Mouse (Mus musculus) heart, embryonic 16.5 days (tissue): ENCODE data around the gene 2310011J03Rik. TPM values are rescaled to one million over a fixed set of nuclear protein-coding genes. Genes with fewer than 3 reads are reported as not detected.
A peak's percentile ranks its signal among the peaks of the same experiment; 100 is the strongest.

Experiments
- ATAC-seq: fragments of 200-750 bp; cut with Nextera tagmentation; replicated peaks from 2 replicates; pipeline ENCODE4 v1.8.0; 2017; ENCODE audit warnings: moderate number of reproducible peaks; ENCODE audit not compliant: insufficient read depth, low FRiP score; ENCODE audit errors: extremely low read depth
- H3K27ac ChIP-seq: fragments of 300-500 bp; sonication (generic); 2 replicates; pipeline ENCODE4 v1.5.1; 2014; ENCODE audit warnings: mild to moderate bottlenecking, low read length, control low read depth, moderate library complexity
- H3K27me3 ChIP-seq: fragments of 300-500 bp; sonication (generic); 2 replicates; pipeline ENCODE4 v1.6.1; 2014; ENCODE audit warnings: low read length, mixed read lengths; ENCODE audit not compliant: control insufficient read depth, insufficient read depth
- H3K36me3 ChIP-seq: fragments of 300-500 bp; sonication (generic); 2 replicates; pipeline ENCODE4 v1.6.1; 2014; ENCODE audit not compliant: control insufficient read depth, insufficient read depth
- H3K4me1 ChIP-seq: fragments of 300-500 bp; sonication (generic); 2 replicates; pipeline ENCODE4 v1.6.1; 2014; ENCODE audit warnings: low read length, mixed read lengths; ENCODE audit not compliant: control insufficient read depth, insufficient read depth
- H3K4me2 ChIP-seq: fragments of 300-500 bp; sonication (generic); 2 replicates; pipeline ENCODE4 v1.6.1; 2014; ENCODE audit warnings: low read depth, mild to moderate bottlenecking, control low read depth, low read length
- H3K4me3 ChIP-seq: fragments of 300-500 bp; sonication (generic); 2 replicates; pipeline ENCODE4 v1.5.1; 2014; ENCODE audit warnings: mild to moderate bottlenecking, control low read depth, low read length
- H3K9ac ChIP-seq: fragments of 300-500 bp; sonication (generic); 2 replicates; pipeline ENCODE4 v1.6.1; 2014; ENCODE audit warnings: low read length, control low read depth
- H3K9me3 ChIP-seq: fragments of 300-500 bp; sonication (generic); replicated peaks from 2 replicates; pipeline ENCODE4 v1.6.1; 2016; ENCODE audit warnings: low read length; ENCODE audit not compliant: control insufficient read depth
- WGBS: fragments of 180-500 bp; shearing (Covaris S2); extraction: QIAGEN DNeasy Blood & Tissue Kit; methylation state at CpG from one replicate; pipeline ENCODE4 v1.1.7; 2014; 5-methylcytosine and 5-hydroxymethylcytosine counted together
- polyA plus RNA-seq: library from polyadenylated mRNA; unstranded; fragments of >200 nt; fragmentation: Nextera tagmentation; extraction: Ambion mirVana; gene quantifications from 2 replicates; pipeline ENCODE4 v1.2.1, GENCODE M21; 2015

2310011J03Rik gene
- 33.5 and 35.8 TPM in 2 replicates for polyA plus RNA-seq

DNA sequence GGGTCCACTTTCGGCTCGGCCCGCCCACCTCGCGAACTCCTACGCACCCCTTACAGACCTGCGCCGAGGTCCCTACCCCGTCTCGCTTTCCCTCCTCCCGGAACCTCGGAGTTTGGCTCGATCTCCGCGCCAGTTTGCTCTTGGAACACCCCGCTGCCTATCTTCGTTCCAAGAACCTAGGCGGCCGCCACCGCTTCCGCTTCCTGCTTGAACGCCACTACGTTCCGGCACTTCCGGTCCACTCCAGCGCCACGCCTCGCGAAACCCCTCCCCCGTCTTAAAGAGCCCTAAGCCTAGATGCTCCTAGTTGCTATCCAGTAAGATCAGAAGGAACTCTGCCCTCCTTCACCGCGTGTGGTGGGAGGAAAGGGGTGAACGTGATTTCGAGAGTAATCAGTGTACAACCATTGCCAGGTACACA, at the start of gene 2310011J03Rik:
Gene 2310011J03Rik, minus strand, starts transcription at position 198 of the 421 bp plus-strand sequence.
- H3K36me3 ChIP-seq: no peaks in the 10 kb centered on the region
- peak within 1 kb of the TSS; percentile 93 for H3K4me3 ChIP-seq
- H3K27ac ChIP-seq: peak within 1 kb of the TSS; percentile 72
- WGBS: under 1% methylated on average over 34 of the region's 34 CpGs
- H3K4me2 ChIP-seq: peak within 1 kb of the TSS; percentile 93
- no peaks in the 10 kb centered on the region for H3K9me3 ChIP-seq
- H3K27me3 ChIP-seq: peaks cover 16% of the 10 kb centered on the region
- peak; percentile 58 for ATAC-seq
- peaks cover 42% of the 10 kb centered on the region for H3K4me1 ChIP-seq
- peak within 1 kb of the TSS; percentile 94 for H3K9ac ChIP-seq

DNA sequence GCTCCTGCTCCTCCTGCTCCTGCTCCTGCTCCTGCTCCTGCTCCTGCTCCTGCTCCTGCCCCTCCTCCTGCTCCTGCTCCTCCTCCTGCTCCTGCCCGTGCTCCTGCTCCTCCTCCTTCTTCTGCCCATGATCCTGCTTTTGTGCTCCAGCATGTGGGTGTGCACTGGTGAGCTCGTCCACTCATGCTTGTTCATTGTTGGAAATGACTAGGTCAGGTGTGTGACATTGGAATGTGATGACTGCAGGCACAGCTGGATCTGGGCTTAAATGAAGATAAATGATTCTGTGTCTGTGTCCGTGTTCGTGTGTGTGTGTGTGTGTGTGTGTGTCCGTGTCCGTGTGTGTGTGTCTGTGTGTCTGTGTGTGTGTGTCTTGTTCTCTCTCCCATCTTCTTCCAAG, 48.1 kb upstream of the 2310011J03Rik start:
- WGBS: 78% methylated on average over 6 of the region's 6 CpGs
- peaks cover 25% of the 10 kb centered on the region for H3K27me3 ChIP-seq
- ATAC-seq: no peak

DNA sequence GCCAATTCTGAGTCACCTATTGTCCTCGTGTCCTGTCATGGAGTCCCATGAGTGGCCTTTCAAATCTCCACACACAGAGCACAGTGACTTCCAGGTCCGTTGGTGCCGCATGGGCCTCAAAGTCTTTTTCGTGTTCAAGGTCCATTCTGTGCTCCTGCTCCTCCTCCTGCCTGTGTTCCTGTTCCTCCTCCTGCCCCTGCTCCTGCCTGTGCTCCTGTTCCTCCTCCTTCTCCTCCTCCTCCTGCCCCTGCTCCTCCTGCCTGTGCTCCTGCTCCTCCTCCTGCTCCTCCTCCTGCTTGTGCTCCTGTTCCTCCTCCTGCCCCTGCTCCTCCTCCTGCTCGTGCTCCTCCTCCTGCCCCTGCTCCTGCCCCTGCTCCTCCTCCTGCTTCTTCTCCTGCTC, 47.6 kb upstream of the 2310011J03Rik start:
- Histone ChIP-seq H3K4me3 (no peak overlapping the region), H3K9ac (no peak overlapping the region), H3K4me1 (no peaks in the 10 kb centered on the region), H3K27me3 (peaks cover 26% of the 10 kb centered on the region), H3K9me3 (peaks cover 2% of the 10 kb centered on the region; the same call in 1 of the 2 replicates), H3K36me3 (no peaks in the 10 kb centered on the region), H3K4me2 (no peak overlapping the region), H3K27ac (no peak overlapping the region)
- ATAC-seq: no peak
- 53% methylated on average over 5 of the region's 5 CpGs for WGBS

More for the DNA sequence above, 48.1 kb upstream of the 2310011J03Rik start:
- Histone ChIP-seq H3K4me2 (no peak overlapping the region), H3K27ac (no peak overlapping the region), H3K9me3 (peaks cover 2% of the 10 kb centered on the region; the same call in 1 of the 2 replicates), H3K36me3 (no peaks in the 10 kb centered on the region), H3K9ac (no peak overlapping the region), H3K4me3 (no peak overlapping the region), H3K4me1 (no peaks in the 10 kb centered on the region)

DNA sequence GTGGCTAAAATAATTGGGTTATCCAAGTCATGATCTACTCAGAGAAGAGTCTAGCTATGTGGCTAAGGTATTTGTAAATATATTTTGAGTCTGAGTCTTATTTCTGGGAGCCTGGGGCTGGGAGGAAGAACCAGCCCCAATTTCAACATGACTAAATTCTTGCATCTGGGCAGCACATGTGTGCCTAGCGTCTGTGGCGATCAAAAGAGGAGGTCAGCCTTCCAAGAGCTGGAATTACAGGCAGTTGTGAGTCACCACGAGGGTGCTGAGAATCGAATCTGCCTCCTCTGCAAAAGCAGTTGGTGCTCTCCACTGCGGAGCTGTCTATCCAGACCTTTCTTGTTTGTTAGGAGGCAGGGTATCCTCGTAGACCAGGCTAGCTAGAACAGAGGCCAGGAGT, 45.4 kb upstream of the 2310011J03Rik start:
- Histone ChIP-seq H3K4me2 (no peak overlapping the region), H3K27me3 (peaks cover 32% of the 10 kb centered on the region), H3K9ac (no peak overlapping the region), H3K9me3 (peaks cover 2% of the 10 kb centered on the region; the same call in 1 of the 2 replicates), H3K4me3 (no peak overlapping the region), H3K27ac (no peak overlapping the region), H3K4me1 (no peaks in the 10 kb centered on the region), H3K36me3 (no peaks in the 10 kb centered on the region)
- no peak for ATAC-seq
- WGBS: 64% methylated on average over 6 of the region's 6 CpGs

DNA sequence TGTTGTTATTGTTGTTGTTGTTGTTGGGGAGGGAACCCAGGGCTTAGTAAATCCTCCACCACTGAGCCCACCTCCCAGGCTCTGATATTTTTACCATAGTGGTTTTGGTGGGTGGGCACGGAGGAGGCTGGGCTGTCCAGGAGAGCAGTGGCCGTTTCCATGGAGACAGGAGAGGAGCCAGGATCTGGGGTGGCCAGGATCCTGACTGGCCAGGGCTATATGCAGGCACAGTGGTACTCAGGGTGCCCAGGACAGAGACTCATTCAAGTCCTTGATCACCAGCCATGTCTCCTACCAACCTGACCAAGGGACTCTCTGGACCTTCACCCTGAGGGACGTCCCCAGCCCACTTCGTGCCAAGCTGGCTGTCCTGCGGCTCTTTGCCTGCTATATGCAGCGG, 43.4 kb upstream of the 2310011J03Rik start:
- Histone ChIP-seq H3K9me3 (peaks cover 2% of the 10 kb centered on the region; the same call in 1 of the 2 replicates), H3K4me3 (no peak overlapping the region), H3K4me1 (no peaks in the 10 kb centered on the region), H3K27ac (no peak overlapping the region), H3K9ac (no peak overlapping the region), H3K36me3 (no peaks in the 10 kb centered on the region), H3K27me3 (peaks cover 50% of the 10 kb centered on the region), H3K4me2 (no peak overlapping the region)
- WGBS: 37% methylated on average over 6 of the region's 6 CpGs
- ATAC-seq: no peak

DNA sequence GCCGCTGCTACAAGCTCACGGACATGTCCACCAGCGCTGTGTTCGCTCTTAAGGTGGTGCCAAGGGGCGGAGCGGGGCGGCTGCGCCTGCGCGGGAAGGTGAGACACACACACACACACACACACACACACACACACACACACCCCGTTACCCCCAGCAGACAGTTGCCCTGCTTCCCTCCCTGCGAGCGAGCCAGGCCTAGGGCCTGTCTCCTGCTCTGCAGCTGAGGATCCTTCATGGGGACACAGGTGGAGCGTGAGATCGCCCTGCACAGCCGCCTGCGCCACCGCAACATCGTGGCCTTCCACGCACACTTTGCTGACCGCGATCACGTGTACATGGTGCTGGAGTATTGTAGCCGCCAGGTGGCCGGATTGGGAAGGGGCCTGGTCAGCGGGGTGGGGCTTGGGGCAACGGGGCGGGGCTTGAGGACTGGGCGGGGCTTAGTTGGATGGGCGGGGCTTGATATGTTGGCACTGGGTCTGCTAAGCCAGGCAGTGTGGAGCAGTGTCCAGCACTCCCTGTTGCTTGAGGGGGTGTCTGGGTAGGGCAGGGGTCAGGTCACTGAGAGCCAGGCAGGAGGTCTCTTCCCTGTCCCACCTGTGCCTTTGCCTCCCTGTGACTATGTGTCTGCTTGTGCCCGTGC, 37.8 kb upstream of the 2310011J03Rik start:
- Histone ChIP-seq H3K36me3 (no peaks in the 10 kb centered on the region), H3K9me3 (no peaks in the 10 kb centered on the region; the same call in 1 of the 2 replicates), H3K27me3 (peaks cover 75% of the 10 kb centered on the region), H3K4me2 (peak overlapping the region; percentile 46), H3K4me1 (peaks cover 5% of the 10 kb centered on the region; the same call in 1 of the 2 replicates), H3K9ac (no peak overlapping the region), H3K4me3 (0 out of 2 replicates have a peak overlapping the region, but pooled peaks have one; percentile 13), H3K27ac (no peak overlapping the region)
- WGBS: 5% methylated on average over 31 of the region's 31 CpGs
- no peak for ATAC-seq

DNA sequence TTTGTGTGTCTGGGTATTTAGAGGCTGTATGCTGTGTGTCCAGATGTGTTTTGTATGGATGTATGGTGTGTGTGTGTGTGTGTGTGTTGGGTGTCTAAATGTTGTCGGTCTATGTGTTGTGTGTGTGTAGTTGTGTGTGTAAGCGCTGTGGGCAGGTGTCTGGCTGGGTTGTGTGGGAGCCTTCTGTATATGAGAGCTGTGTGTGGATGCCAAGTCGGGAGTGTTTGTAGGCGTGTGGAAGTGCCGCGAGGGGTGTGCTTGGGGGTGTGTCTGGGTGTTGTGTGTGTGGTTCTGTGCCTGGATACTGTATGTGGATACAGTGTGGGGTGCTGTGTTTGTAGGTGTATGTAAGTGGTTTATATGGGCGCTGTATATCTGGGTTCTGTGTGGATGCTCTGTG, 37.0 kb upstream of the 2310011J03Rik start:
- Histone ChIP-seq H3K27me3 (peaks cover 77% of the 10 kb centered on the region), H3K4me3 (no peak overlapping the region), H3K4me1 (peaks cover 5% of the 10 kb centered on the region; the same call in 1 of the 2 replicates), H3K4me2 (no peak overlapping the region), H3K27ac (no peak overlapping the region), H3K36me3 (no peaks in the 10 kb centered on the region), H3K9ac (no peak overlapping the region), H3K9me3 (no peaks in the 10 kb centered on the region; the same call in 1 of the 2 replicates)
- ATAC-seq: no peak
- 35% methylated on average over 7 of the region's 7 CpGs for WGBS

DNA sequence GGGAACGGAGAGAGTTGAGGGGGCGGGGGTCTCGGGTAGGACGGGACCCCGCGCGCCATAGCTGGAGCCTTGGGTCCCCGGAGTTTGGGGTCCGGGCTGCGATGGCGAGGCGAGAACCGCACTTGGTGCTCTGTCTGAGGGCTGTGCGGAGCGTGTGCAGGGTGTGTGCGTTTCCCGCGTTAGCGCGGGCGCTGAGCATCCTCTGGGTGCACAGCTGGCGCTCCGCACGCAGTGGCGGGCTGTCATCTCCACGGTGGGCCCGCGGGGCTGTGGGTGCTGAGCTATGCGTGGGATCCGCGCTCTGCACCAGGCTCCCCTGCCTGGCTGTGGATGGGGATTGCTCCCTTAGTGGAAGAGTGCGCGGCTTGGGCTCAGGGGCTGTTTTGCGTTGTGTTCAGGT, 36.4 kb upstream of the 2310011J03Rik start:
- Histone ChIP-seq H3K4me2 (peak overlapping the region; percentile 50), H3K27ac (no peak overlapping the region), H3K9me3 (no peaks in the 10 kb centered on the region; the same call in 1 of the 2 replicates), H3K9ac (no peak overlapping the region), H3K27me3 (peaks cover 82% of the 10 kb centered on the region), H3K4me3 (peak overlapping the region; percentile 27), H3K36me3 (no peaks in the 10 kb centered on the region), H3K4me1 (peaks cover 5% of the 10 kb centered on the region; the same call in 1 of the 2 replicates)
- ATAC-seq: no peak
- 3% methylated on average over 34 of the region's 34 CpGs for WGBS

DNA sequence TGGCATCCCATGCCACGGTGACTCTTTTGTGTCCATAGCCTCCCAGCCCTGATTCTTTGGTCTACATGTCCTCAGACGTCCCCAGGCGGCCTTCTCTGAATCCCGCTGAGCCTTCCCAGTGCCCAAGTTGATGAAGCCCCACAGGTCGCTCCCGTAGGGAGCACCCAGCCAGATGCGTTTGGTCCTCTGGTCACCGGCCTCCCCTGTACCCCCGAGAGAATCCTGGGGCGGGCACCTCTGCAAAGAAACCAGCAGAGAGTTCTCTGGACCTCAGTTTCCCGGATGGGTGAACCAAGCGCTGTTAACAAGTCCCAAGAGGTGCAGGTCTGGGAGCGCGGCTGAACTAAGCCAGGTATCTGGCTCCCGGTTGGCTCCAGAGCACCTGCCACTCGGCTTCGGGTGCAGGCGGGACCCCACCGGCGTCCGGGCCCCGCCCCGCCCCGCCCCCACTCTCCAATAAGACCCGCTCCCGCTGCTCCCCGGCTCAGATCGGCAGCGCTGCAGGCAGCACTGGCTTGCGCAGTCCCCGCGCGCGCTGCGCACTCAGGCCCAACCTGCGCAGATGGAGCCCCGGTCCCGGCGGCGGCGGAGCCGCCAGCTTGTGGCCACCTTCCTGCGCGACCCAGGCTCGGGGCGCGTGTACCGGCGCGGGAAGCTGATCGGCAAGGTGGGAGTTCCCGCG, 35.8 kb upstream of the 2310011J03Rik start, which contains the start of gene Plk5:
Gene Plk5, plus strand, starts transcription at position 459 of the 682 bp plus-strand sequence.
- 1% methylated on average over 50 of the region's 53 CpGs for WGBS
- Histone ChIP-seq H3K27me3 (peaks cover 83% of the 10 kb centered on the region), H3K36me3 (no peaks in the 10 kb centered on the region), H3K9me3 (no peaks in the 10 kb centered on the region; the same call in 1 of the 2 replicates), H3K9ac (no peak within 1 kb of the TSS), H3K4me3 (peak within 1 kb of the TSS; percentile 27), H3K4me1 (peaks cover 5% of the 10 kb centered on the region; the same call in 1 of the 2 replicates), H3K27ac (no peak within 1 kb of the TSS), H3K4me2 (peak within 1 kb of the TSS; percentile 50)
- ATAC-seq: no peak
